Mouse (Mus musculus): ENCODE results near the gene Bola1.

DNA sequence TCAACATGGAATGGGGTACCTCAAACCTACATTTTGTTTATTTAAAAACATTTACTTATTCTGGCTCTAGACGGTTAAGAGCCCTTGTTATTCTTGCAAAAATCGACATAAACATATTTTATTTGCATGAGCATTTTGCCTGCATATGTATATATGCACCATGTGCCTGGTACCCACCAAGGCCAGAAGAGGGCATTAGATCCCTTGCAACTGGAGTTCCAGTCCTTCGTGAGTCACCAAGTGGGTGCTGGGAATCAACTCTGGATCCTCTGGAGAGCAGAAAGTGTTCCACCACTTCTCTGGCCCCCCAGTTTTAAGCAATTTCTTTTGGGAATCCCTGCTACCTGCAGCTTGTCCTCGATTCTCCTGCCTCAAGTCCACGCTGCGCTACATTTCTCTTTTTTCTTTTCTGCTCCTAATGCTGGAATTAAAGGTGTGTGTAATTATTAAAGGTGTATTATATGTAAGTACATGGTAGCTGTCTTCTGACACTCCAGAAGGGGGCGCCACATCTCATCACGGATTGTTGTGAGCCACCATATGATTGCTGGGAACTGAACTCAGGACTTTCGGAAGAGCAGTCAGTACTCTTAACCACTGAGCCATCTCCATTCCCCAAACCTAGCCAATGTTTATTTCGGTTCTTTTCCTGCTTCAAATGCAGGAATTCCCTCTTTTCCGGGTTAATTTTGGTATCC, 23.7 kb downstream of the Bola1 start:
- TF ChIP-seq CTCF (conservative IDR thresholded peaks at IDR 0.05; ENCODE audit: insufficient read depth, insufficient read length, low read depth, low read length): no peak
- TF ChIP-seq POLR2A (IDR thresholded peaks at IDR 0.05; ENCODE audit: low read depth, low read length): no peak
